Mouse (Mus musculus) mouse embryonic stem cell (cell line): ENCODE results near the gene Epn2.

Source experiments
- in situ Hi-C, 2 experiments: fragments of 300-500 bp; cut with MboI; formaldehyde crosslinking; loops; 1 replicate in 1 of 2; 3 replicates in 1 of 2; pipeline ENCODE4 v1.14.3; 2019 to 2020; ENCODE audit warnings: low sequenced_read_pairs in 2 of 2, low pct_unique_long_range_greater_than_20kb in 1 of 2, mixed read lengths in 1 of 2; ENCODE audit not compliant: unreplicated experiment in 1 of 2

Gene Epn2

GRCm38 (mm10) chr11:61559572-61559971 is 19.9 kb downstream of the Epn2 start:
- in situ Hi-C loops = no loop called here

GRCm38 (mm10) chr11:61553015-61553754 is 26.3 kb downstream of the Epn2 start:
- in situ Hi-C loops = no loop called here

GRCm38 (mm10) chr11:61550631-61551030 is 28.9 kb downstream of the Epn2 start:
- in situ Hi-C loops = no loop called here

GRCm38 (mm10) chr11:61547710-61548109 is 31.8 kb downstream of the Epn2 start:
- in situ Hi-C loops = loop anchor here in 1 of 2 experiments (10.0 kb wide), 1 partner anchor 67 kb away; no protein-coding TSS in a partner anchor

- in situ Hi-C loops = loop anchor here in 1 of 2 experiments (10.0 kb wide), 1 partner anchor 68 kb away; no protein-coding TSS in a partner anchor
Measured at GRCm38 (mm10) chr11:61546452-61546851, 33.0 kb downstream of the Epn2 start.

GRCm38 (mm10) chr11:61545586-61545985 is 33.9 kb downstream of the Epn2 start:
- in situ Hi-C loops = loop anchor here in 1 of 2 experiments (10.0 kb wide), 1 partner anchor 69 kb away; no protein-coding TSS in a partner anchor

GRCm38 (mm10) chr11:61541106-61541505 is 38.4 kb downstream of the Epn2 start:
- in situ Hi-C loops = loop anchor here in 1 of 2 experiments (10.0 kb wide), 1 partner anchor 74 kb away; no protein-coding TSS in a partner anchor

- in situ Hi-C loops = loop anchor here in 1 of 2 experiments (10.0 kb wide), 1 partner anchor 74 kb away; no protein-coding TSS in a partner anchor
Measured at GRCm38 (mm10) chr11:61540642-61541041, 38.8 kb downstream of the Epn2 start.

- in situ Hi-C loops = no loop called here
Measured at GRCm38 (mm10) chr11:61537362-61537761, 42.1 kb downstream of the Epn2 start.

- in situ Hi-C loops = no loop called here
Measured at GRCm38 (mm10) chr11:61536952-61537351, 42.5 kb downstream of the Epn2 start.

GRCm38 (mm10) chr11:61535530-61535929 is 44.0 kb downstream of the Epn2 start:
- in situ Hi-C loops = no loop called here

- in situ Hi-C loops = no loop called here
Measured at GRCm38 (mm10) chr11:61533571-61533970, 45.9 kb downstream of the Epn2 start.

GRCm38 (mm10) chr11:61532820-61533219 is 46.7 kb downstream of the Epn2 start:
- in situ Hi-C loops = no loop called here

GRCm38 (mm10) chr11:61529268-61529713 is 50.2 kb downstream of the Epn2 start:
- in situ Hi-C loops = no loop called here

- in situ Hi-C loops = no loop called here
Measured at GRCm38 (mm10) chr11:61526872-61527271, 52.6 kb downstream of the Epn2 start.

GRCm38 (mm10) chr11:61519484-61520107 is 59.9 kb downstream of the Epn2 start:
- in situ Hi-C loops = no loop called here

- in situ Hi-C loops = no loop called here
Measured at GRCm38 (mm10) chr11:61518871-61519270, 60.6 kb downstream of the Epn2 start.

- in situ Hi-C loops = no loop called here
Measured at GRCm38 (mm10) chr11:61517971-61518370, 61.5 kb downstream of the Epn2 start.

- in situ Hi-C loops = no loop called here
Measured at GRCm38 (mm10) chr11:61514953-61515352, 64.5 kb downstream of the Epn2 start.
